Mouse (Mus musculus) gastrocnemius, postnatal 10 days (tissue): ENCODE data around the gene Olfr463. TPM values are rescaled to one million over a fixed set of nuclear protein-coding genes. Genes with fewer than 3 reads are reported as not detected.

Source experiments
- DNase-seq: peaks from one replicate; pipeline ENCODE4 v3.0.0; 2021; ENCODE audit warnings: mixed read lengths
- total RNA-seq, 2 experiments: library from RNA; stranded (reverse); gene quantifications; 2 replicates each; pipeline ENCODE4 v1.2.3; 2021

Olfr463 gene
- total RNA-seq, 2 experiments from 2014 or later: not detected

DNA sequence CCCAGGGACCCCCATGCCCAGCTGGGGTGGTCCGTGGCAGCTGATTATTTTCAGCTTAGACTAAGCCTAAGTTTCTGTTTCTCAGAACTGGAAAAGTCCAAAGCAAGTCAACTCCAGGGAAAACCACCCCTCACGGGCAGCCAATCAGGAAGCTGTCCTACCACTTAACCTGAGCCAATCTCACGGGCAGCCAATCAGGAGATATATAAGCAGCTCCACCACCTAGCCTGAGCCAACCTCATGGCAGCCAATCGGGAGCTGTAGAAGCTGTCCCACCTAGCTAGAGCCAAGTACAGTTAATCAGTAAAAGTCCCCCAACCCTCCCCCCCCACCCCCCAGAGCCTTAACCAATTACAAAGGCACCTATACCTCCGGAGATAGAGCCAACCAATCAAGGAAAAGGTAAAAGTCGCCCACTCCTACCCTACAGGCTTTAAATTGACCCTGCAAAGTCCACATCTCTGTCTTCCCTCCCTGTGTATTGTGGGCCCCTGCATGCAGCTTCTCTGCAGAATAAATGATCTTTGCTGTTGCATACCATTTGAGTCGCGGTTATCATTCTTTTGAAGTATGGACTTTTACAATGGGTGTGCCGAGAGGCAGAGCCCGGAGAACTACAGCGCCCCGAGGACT lies 50.1 kb downstream of the Olfr463 start:
- no peak for DNase-seq

Other genes starting within 250 kb of the Olfr463 start
- under 1 TPM; 0.07 to 0.16 TPM for gene Rnf43, start 234.7 kb downstream of the Olfr463 start, total RNA-seq
- 10 to 100 TPM; 38.6 to 42.6 TPM for gene Supt4a, start 159.8 kb downstream of the Olfr463 start, total RNA-seq
- under 1 TPM; 0.27 to 0.38 TPM for gene Tspoap1, start 136.8 kb downstream of the Olfr463 start, total RNA-seq
- 1 to 10 TPM in 1 of 2 experiments, not detected in 1; 4.4 TPM for gene Mpo, start 103.8 kb downstream of the Olfr463 start, total RNA-seq
- not detected for gene Lpo, start 69.1 kb downstream of the Olfr463 start, total RNA-seq
- gene Mks1, start 44.2 kb downstream of the Olfr463 start, total RNA-seq: 1 to 10 TPM; 2.9 to 3.0 TPM
- under 1 TPM in 1 of 2 experiments, not detected in 1; 0.47 TPM for gene Epx, start 21.9 kb downstream of the Olfr463 start, total RNA-seq
- not detected for gene Olfr462, start 5.1 kb downstream of the Olfr463 start, total RNA-seq
- not detected for gene Olfr464, start 23.6 kb upstream of the Olfr463 start, total RNA-seq
- gene Dynll2, start 90.1 kb upstream of the Olfr463 start, total RNA-seq: 100 to 1,000 TPM; 122 to 139 TPM
- gene Srsf1, start 150.0 kb upstream of the Olfr463 start, total RNA-seq: 100 to 1,000 TPM in 1 of 2 experiments, 10 to 100 TPM in 1; 89.5 to 128 TPM
- 10 to 100 TPM; 44.0 to 46.4 TPM for gene Vezf1, start 170.9 kb upstream of the Olfr463 start, total RNA-seq
- 10 to 100 TPM; 50.5 to 60.6 TPM for gene Cuedc1, start 200.7 kb upstream of the Olfr463 start, total RNA-seq